29 mouse cellular contexts compared by ENCODE assay signal in genomic region chr6:42362074-42362473, GRCm38 (mm10). TPM values are rescaled to one million over a fixed set of nuclear protein-coding genes. Genes with fewer than 3 reads are reported as not detected.
DNase-seq lines count a peak whose midpoint lies in the region; ATAC-seq and TF ChIP-seq lines count a peak whose summit lies in the region.
"Had no signal": no experiment of that assay in that cellular context is flagged by ENCODE, and none has a peak within 500 bp of the region (broad histone marks: within the 10 kb centered on the region; RNA-seq: fewer than 3 reads in every experiment).

No protein-coding gene starts in this region.

- no peaks in the 10 kb centered on the region for H3K9me3 ChIP-seq in heart, embryonic 15.5 days (replicated peaks)
- H3K9me3 ChIP-seq: embryonic facial prominence, embryonic 15.5 days; forebrain, embryonic 10.5 days; hindbrain, embryonic 13.5 days; midbrain, embryonic 12.5 days; neural tube, embryonic 13.5 days had no signal

- no peak overlapping the region for H3K4me3 ChIP-seq in heart, embryonic 15.5 days
- no peak overlapping the region for H3K4me3 ChIP-seq in testis, adult 2 months (ENCODE audit: control insufficient read depth, low read depth, low read length)
- H3K4me3 ChIP-seq: embryonic facial prominence, embryonic 15.5 days; forebrain, embryonic 10.5 days; hindbrain, embryonic 13.5 days; midbrain, embryonic 12.5 days; neural tube, embryonic 13.5 days had no signal

- no peak for TF ChIP-seq POLR2A in testis, adult 2 months (IDR thresholded peaks at IDR 0.05; ENCODE audit: control insufficient read depth, low read depth, low read length)

- peaks cover 55% of the 10 kb centered on the region for H3K4me1 ChIP-seq in heart, embryonic 15.5 days (replicated peaks)
- H3K4me1 ChIP-seq in testis, adult 2 months (ENCODE audit: control insufficient read depth, insufficient read depth, low read length) = peaks cover 8% of the 10 kb centered on the region
- H3K4me1 ChIP-seq: embryonic facial prominence, embryonic 15.5 days; hindbrain, embryonic 13.5 days; midbrain, embryonic 12.5 days; neural tube, embryonic 13.5 days had no signal

- H3K36me3 ChIP-seq in heart, embryonic 15.5 days = peaks cover 39% of the 10 kb centered on the region
- H3K36me3 ChIP-seq in testis, adult 2 months (ENCODE audit: control insufficient read depth, insufficient read depth, low read length) = no peaks in the 10 kb centered on the region

- H3K9ac ChIP-seq in heart, embryonic 15.5 days = no peak overlapping the region
- H3K9ac ChIP-seq: embryonic facial prominence, embryonic 15.5 days; forebrain, postnatal 0 days; hindbrain, embryonic 13.5 days; liver, embryonic 14.5 days; midbrain, embryonic 12.5 days; neural tube, embryonic 13.5 days had no signal

- H3K27ac ChIP-seq in heart, embryonic 15.5 days = peak overlapping the region; percentile 59
- H3K27ac ChIP-seq in testis, adult 2 months (ENCODE audit: control insufficient read depth, insufficient read depth, low read depth, low read length) = peak overlapping the region; percentile 57; the same call in 1 of the 2 replicates
- H3K27ac ChIP-seq: embryonic facial prominence, embryonic 15.5 days; forebrain, embryonic 10.5 days; hindbrain, embryonic 13.5 days; liver, embryonic 14.5 days; macrophage; midbrain, embryonic 12.5 days; neural tube, embryonic 13.5 days had no signal

- no peak overlapping the region for H3K4me2 ChIP-seq in heart, embryonic 15.5 days
- H3K4me2 ChIP-seq: embryonic facial prominence, embryonic 15.5 days; hindbrain, embryonic 13.5 days; midbrain, embryonic 12.5 days; neural tube, embryonic 13.5 days had no signal

- intact Hi-C loops in left cerebral cortex, postnatal 4 days (cut with DNase I) = no loop called here

- no peaks in the 10 kb centered on the region for H3K27me3 ChIP-seq in heart, embryonic 15.5 days
- H3K27me3 ChIP-seq in testis, adult 2 months (ENCODE audit: control insufficient read depth, insufficient read depth, low read length) = no peaks in the 10 kb centered on the region
- H3K27me3 ChIP-seq: embryonic facial prominence, embryonic 15.5 days; hindbrain, embryonic 13.5 days; midbrain, embryonic 12.5 days; neural tube, embryonic 13.5 days had no signal

- 30% methylated on average over 1 of the region's 1 CpGs for WGBS in heart, embryonic 15.5 days

- DNase-seq in adrenal gland, adult (ENCODE audit: inconsistent age in 2 of 2, low spot score in 1 of 2) = peak; percentile 47 to 65
- DNase-seq in adrenal gland, postnatal 14 days = no peak
- DNase-seq in heart, adult 9 months (ENCODE audit: low spot score in 2 of 2) = no peak
- DNase-seq in testis, postnatal 10 days (ENCODE audit: low spot score) = no peak
- DNase-seq in left cerebral cortex, postnatal 4 days = no peak
- no peak for DNase-seq in right cerebral cortex, postnatal 36 days (ENCODE audit: low spot score in 2 of 2)
- DNase-seq: cerebellum, postnatal 36 days; forebrain, postnatal 0 days; kidney, adult 2 months; kidney, postnatal 10 days had no signal

- no peak for ATAC-seq in heart, embryonic 15.5 days (replicated peaks; ENCODE audit: insufficient number of reproducible peaks, insufficient read depth, low FRiP score, low read depth)
- ATAC-seq: CD4-positive, CD25-positive, alpha-beta regulatory T cell, adult 4 months; forebrain, postnatal 0 days; inflammation-experienced regulatory T-cells, adult 6 months had no signal

- TF ChIP-seq CTCF in testis, adult 2 months (IDR thresholded peaks at IDR 0.05; ENCODE audit: control insufficient read depth, insufficient read depth, insufficient replicate concordance, low read depth, low read length) = no peak

RNA-seq across cellular contexts. Expression of gene Epha1, which starts 11.0 kb away (rescaled TPM):
- total RNA-seq in adrenal gland, postnatal 14 days (2021) = 1.2 and 3.6 TPM in 2 replicates
- 2.2 and 4.3 TPM in 2 replicates for polyA plus RNA-seq in heart, embryonic 15.5 days (2015; fragmentation: Nextera tagmentation; extraction: Ambion mirVana)
- polyA plus RNA-seq in testis, adult 2 months (2012; rRNA removed) = 0.30 and 0.76 TPM in 2 replicates
- total RNA-seq in left cerebral cortex, postnatal 4 days (2021) = under 1 TPM; 0.14 to 0.18 TPM
- total RNA-seq: monocyte, adult 5-6 weeks had no signal
- polyA plus RNA-seq: macrophage had no signal

RNA-seq across cellular contexts. Expression of gene Zyx, which starts 12.6 kb away (rescaled TPM):
- total RNA-seq in adrenal gland, postnatal 14 days (2021) = 115 and 117 TPM in 2 replicates
- 136 and 173 TPM in 2 replicates for polyA plus RNA-seq in heart, embryonic 15.5 days (2015; fragmentation: Nextera tagmentation; extraction: Ambion mirVana)
- 35.2 and 40.1 TPM in 2 replicates for polyA plus RNA-seq in testis, adult 2 months (2012; rRNA removed)
- 10 to 100 TPM; 43.9 to 49.8 TPM for total RNA-seq in left cerebral cortex, postnatal 4 days (2021)

RNA-seq across cellular contexts. Expression of gene Fam131b, which starts 37.6 kb away (rescaled TPM):
- 0.30 and 0.90 TPM in 2 replicates for total RNA-seq in adrenal gland, postnatal 14 days (2021)
- 0.10 and 0.24 TPM in 2 replicates for polyA plus RNA-seq in heart, embryonic 15.5 days (2015; fragmentation: Nextera tagmentation; extraction: Ambion mirVana)
- polyA plus RNA-seq in testis, adult 2 months (2012; rRNA removed) = 11.9 and 12.0 TPM in 2 replicates
- total RNA-seq in left cerebral cortex, postnatal 4 days (2021) = 10 to 100 TPM; 83.4 to 92.0 TPM
- total RNA-seq: monocyte, adult 5-6 weeks had no signal
- polyA plus RNA-seq: CD4-positive, CD25-positive, alpha-beta regulatory T cell, adult 4 months; inflammation-experienced regulatory T-cells, adult 6 months; macrophage had no signal

RNA-seq across cellular contexts. Expression of gene Tas2r143, which starts 38.0 kb away (rescaled TPM):
- 2.0 and 3.5 TPM in 2 replicates for total RNA-seq in adrenal gland, postnatal 14 days (2021)
- not detected in 2 replicates for polyA plus RNA-seq in heart, embryonic 15.5 days (2015; fragmentation: Nextera tagmentation; extraction: Ambion mirVana)
- not detected in 2 replicates for polyA plus RNA-seq in testis, adult 2 months (2012; rRNA removed)
- not detected for total RNA-seq in left cerebral cortex, postnatal 4 days (2021)
- total RNA-seq: ES-E14; forebrain, postnatal 0 days; gastrocnemius, adult 8-10 months; heart, adult 18-20 months; layer of hippocampus, adult 18-20 months; layer of hippocampus, postnatal 25 days; left cerebral cortex, postnatal 14 days had no signal
- polyA plus RNA-seq: CD4-positive, CD25-positive, alpha-beta regulatory T cell, adult 4 months; embryonic facial prominence, embryonic 15.5 days; forebrain, embryonic 10.5 days; forebrain, postnatal 0 days; hindbrain, embryonic 13.5 days; inflammation-experienced regulatory T-cells, adult 6 months; kidney, adult 2 months; liver, embryonic 14.5 days; macrophage; midbrain, embryonic 12.5 days; neural tube, embryonic 13.5 days; stomach, embryonic 14.5 days had no signal

RNA-seq across cellular contexts. Expression of gene Tas2r135, which starts 43.2 kb away (rescaled TPM):
- total RNA-seq in adrenal gland, postnatal 14 days (2021) = 1.4 and 2.2 TPM in 2 replicates
- polyA plus RNA-seq in heart, embryonic 15.5 days (2015; fragmentation: Nextera tagmentation; extraction: Ambion mirVana) = not detected in 2 replicates
- not detected in 2 replicates for polyA plus RNA-seq in testis, adult 2 months (2012; rRNA removed)
- under 1 TPM in 1 of 2 experiments, not detected in 1; 0.36 TPM for total RNA-seq in left cerebral cortex, postnatal 4 days (2021)
- total RNA-seq: ES-E14; forebrain, postnatal 0 days; gastrocnemius, adult 8-10 months; heart, adult 18-20 months; layer of hippocampus, adult 18-20 months; layer of hippocampus, postnatal 25 days; left cerebral cortex, postnatal 14 days; monocyte, adult 5-6 weeks had no signal
- polyA plus RNA-seq: CD4-positive, CD25-positive, alpha-beta regulatory T cell, adult 4 months; embryonic facial prominence, embryonic 15.5 days; forebrain, embryonic 10.5 days; forebrain, postnatal 0 days; hindbrain, embryonic 13.5 days; inflammation-experienced regulatory T-cells, adult 6 months; kidney, adult 2 months; liver, embryonic 14.5 days; macrophage; midbrain, embryonic 12.5 days; neural tube, embryonic 13.5 days; stomach, embryonic 14.5 days had no signal

Comparison
In these comparisons a context has a peak if more than half of its experiments do, and no peak if none do; other contexts are left out.
1. DNase-seq: peak in adrenal gland, adult (2 of 2); none in adrenal gland, postnatal 14 days (single experiment), heart, adult 9 months (0 of 2), testis, postnatal 10 days (single experiment), left cerebral cortex, postnatal 4 days (single experiment) and right cerebral cortex, postnatal 36 days (0 of 2).
2. RNA of gene Fam131b, which starts 37.6 kb away (total RNA-seq): 83.4 to 92.0 TPM in left cerebral cortex, postnatal 4 days; 0.30 to 0.90 TPM in adrenal gland, postnatal 14 days; every median in the first group is over 10 times any median in the second.